Mouse (Mus musculus): ENCODE measurements around the gene Dcbld1.

DNA sequence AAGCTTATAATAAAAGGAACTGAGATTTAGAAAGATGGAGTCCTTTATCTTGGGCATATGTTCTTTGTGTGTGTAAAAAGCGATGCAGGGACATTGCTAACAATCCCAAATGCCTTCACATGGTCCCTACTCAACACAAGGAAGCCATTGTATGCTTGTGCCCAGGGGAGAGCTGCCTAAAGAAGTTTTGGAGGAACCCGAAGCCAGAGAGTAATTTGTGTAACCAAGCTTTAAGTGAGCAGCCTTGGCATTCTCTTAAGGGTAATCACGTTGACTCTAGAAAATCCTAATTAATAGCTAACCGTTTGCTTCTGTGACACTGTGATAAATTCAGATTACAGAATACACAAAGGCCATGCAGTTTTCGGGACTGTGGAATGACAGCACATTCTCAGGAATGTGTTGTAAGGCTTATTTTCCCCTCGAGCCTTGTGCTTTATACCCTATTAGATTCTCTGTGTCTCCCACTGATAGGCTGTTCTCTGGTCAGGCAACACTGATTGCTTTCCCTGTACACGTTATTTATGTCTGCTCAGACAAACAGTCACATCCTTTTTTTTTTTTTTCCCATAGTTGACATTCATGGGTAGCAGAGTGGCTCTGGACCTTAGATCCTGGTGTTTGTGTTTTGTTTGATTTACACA is 9.4 kb downstream of the Dcbld1 start:
- TF ChIP-seq CTCF (conservative IDR thresholded peaks at IDR 0.05; ENCODE audit: low read length) (no peak), NANOG (IDR thresholded peaks at IDR 0.05; ENCODE audit: borderline replicate concordance, low read length) (no peak), POU5F1 (IDR thresholded peaks at IDR 0.05; ENCODE audit: borderline replicate concordance, low read length) (no peak)
